Mouse (Mus musculus): ENCODE measurements around the gene Hic2.

GRCm38 (mm10) chr16:17232794-17233701 lies at the start of gene Hic2:
- TF ChIP-seq CTCF (IDR thresholded peaks at IDR 0.05; ENCODE audit: low read depth, low read length) (no peak), GATA1 (IDR thresholded peaks at IDR 0.05; ENCODE audit: borderline replicate concordance, low read length) (no peak), GATA2 (IDR thresholded peaks at IDR 0.05; ENCODE audit: borderline replicate concordance, low read depth, low read length) (no peak)
